Mouse (Mus musculus) CH12.LX (cell line): ENCODE measurements around the gene Timm22. TPM values are rescaled to one million over a fixed set of nuclear protein-coding genes. Genes with fewer than 3 reads are reported as not detected.

Source experiments
- DNase-seq: peaks from one replicate; pipeline ENCODE4 v3.0.0-alpha.2; 2013; ENCODE audit errors: extremely low read depth
- H3K27ac ChIP-seq: 2 replicates; pipeline ENCODE4 v1.5.1; 2012; ENCODE audit warnings: low read depth, mild to moderate bottlenecking, control low read depth, moderate library complexity; ENCODE audit not compliant: insufficient read depth
- H3K27me3 ChIP-seq: replicated peaks from 2 replicates; pipeline ENCODE3; 2012; ENCODE audit warnings: inconsistent platforms
- H3K36me3 ChIP-seq, 2 experiments: replicated peaks in 1 of 2; 2 replicates each; pipeline versions ENCODE3 to v1.6.1; 2012; ENCODE audit warnings: inconsistent platforms in 1 of 2, low read length in 1 of 2, mild to moderate bottlenecking in 1 of 2, mixed read lengths in 1 of 2, moderate library complexity in 1 of 2; ENCODE audit not compliant: control insufficient read depth in 1 of 2, insufficient read depth in 1 of 2
- H3K4me1 ChIP-seq, 2 experiments: 2 replicates each; pipeline ENCODE4 v1.6.1; 2012; ENCODE audit warnings: inconsistent platforms in 1 of 2, moderate library complexity in 1 of 2; ENCODE audit not compliant: insufficient read depth in 2 of 2, control insufficient read depth in 1 of 2
- H3K4me2 ChIP-seq: 2 replicates; pipeline ENCODE4 v1.6.1; 2012; ENCODE audit warnings: low read depth, mild to moderate bottlenecking, control low read depth; ENCODE audit not compliant: poor library complexity, insufficient read depth, severe bottlenecking
- H3K4me3 ChIP-seq, 3 experiments: fragments of 150-350 bp in 1 of 3; sonication (generic) in 1 of 3; replicated peaks in 1 of 3; 2 replicates each; pipeline versions ENCODE3 to v1.5.1; 2011 to 2012; ENCODE audit warnings: low read depth in 2 of 3, low read length in 2 of 3, mild to moderate bottlenecking in 2 of 3, moderate library complexity in 2 of 3, control low read depth in 1 of 3, improper control_type of control experiment in 1 of 3, inconsistent platforms in 1 of 3, mixed read lengths in 1 of 3; ENCODE audit not compliant: poor library complexity in 1 of 3
- H3K79me2 ChIP-seq: replicated peaks from 2 replicates; pipeline ENCODE4 v1.6.1; 2012; ENCODE audit warnings: mild to moderate bottlenecking, moderate library complexity; ENCODE audit not compliant: control insufficient read depth, poor library complexity, insufficient read depth, severe bottlenecking; ENCODE audit errors: extremely low read depth
- H3K9ac ChIP-seq: 2 replicates; pipeline ENCODE4 v1.6.1; 2012; ENCODE audit warnings: low read depth, mild to moderate bottlenecking, control low read depth, moderate library complexity; ENCODE audit not compliant: insufficient read depth
- H3K9me3 ChIP-seq: replicated peaks from 2 replicates; pipeline ENCODE3; 2012; ENCODE audit warnings: low read length, inconsistent platforms, mixed read lengths
- CTCF ChIP-seq, 2 experiments: IDR thresholded peaks in 1 of 2; conservative IDR thresholded peaks in 1 of 2; 2 replicates each; pipeline ENCODE4 v1.5.1; 2011 to 2012; ENCODE audit warnings: low read depth in 2 of 2, low read length in 2 of 2, improper control_type of control experiment in 1 of 2, inconsistent platforms in 1 of 2, mild to moderate bottlenecking in 1 of 2, moderate library complexity in 1 of 2
- EP300 ChIP-seq: IDR thresholded peaks from 2 replicates; pipeline ENCODE4 v1.6.1; 2011; ENCODE audit warnings: low read length, improper control_type of control experiment
- GABPA ChIP-seq: IDR thresholded peaks from 2 replicates; pipeline ENCODE4 v1.6.1; 2012; ENCODE audit warnings: low read depth, low read length, improper control_type of control experiment, inconsistent platforms; ENCODE audit not compliant: insufficient replicate concordance
- JUND ChIP-seq: conservative IDR thresholded peaks from 2 replicates; pipeline ENCODE4 v1.6.1; 2011; ENCODE audit warnings: low read depth, low read length, improper control_type of control experiment
- MYC ChIP-seq: IDR thresholded peaks from 2 replicates; pipeline ENCODE4 v1.6.1; 2011; ENCODE audit warnings: low read depth, mild to moderate bottlenecking, improper control_type of control experiment, low read length
- POLR2AphosphoS2 ChIP-seq: IDR thresholded peaks from 2 replicates; pipeline ENCODE4 v1.6.1; 2011; ENCODE audit warnings: low read depth, low read length, improper control_type of control experiment
- RCOR1 ChIP-seq: conservative IDR thresholded peaks from 2 replicates; pipeline ENCODE4 v1.6.1; 2012; ENCODE audit warnings: low read depth, mild to moderate bottlenecking, inconsistent platforms, low read length, improper control_type of control experiment
- USF1 ChIP-seq: IDR thresholded peaks from 2 replicates; pipeline ENCODE4 v1.6.1; 2014; ENCODE audit warnings: low read depth, mild to moderate bottlenecking, inconsistent platforms, low read length, improper control_type of control experiment
- ZNF384 ChIP-seq: IDR thresholded peaks from 2 replicates; pipeline ENCODE4 v1.6.1; 2012; ENCODE audit warnings: low read depth, low read length, improper control_type of control experiment, inconsistent platforms
- dilution Hi-C: fragments of 300-500 bp; cut with MboI; formaldehyde crosslinking; loops from 2 replicates; pipeline ENCODE4 v1.14.3; 2020; ENCODE audit warnings: low sequenced_read_pairs; ENCODE audit not compliant: extremely low pct_unique_long_range_greater_than_20kb, extremely low pct_ligation_motif_present
- in situ Hi-C: fragments of 300-500 bp; cut with MboI; formaldehyde crosslinking; loops from 3 replicates; pipeline ENCODE4 v1.14.3; 2019; ENCODE audit warnings: low sequenced_read_pairs, low pct_ligation_motif_present, low pct_unique_long_range_greater_than_20kb, mixed read lengths
- polyA plus RNA-seq: library from polyadenylated mRNA; unstranded; fragments of >175 nt; gene quantifications from 2 replicates; pipeline ENCODE4 v1.2.1, GENCODE M21; 2012; ENCODE audit warnings: low read depth; ENCODE audit not compliant: insufficient read length
- total RNA-seq, 2 experiments: library from RNA; depleted of rRNA; stranded (reverse); fragments of 300-350 nt in 1 of 2; fragments of >200 nt in 1 of 2; gene quantifications; 2 replicates each; pipeline ENCODE4 v1.2.3; 2012 to 2014

The Timm22 gene
- total and polyA plus RNA-seq, 3 experiments, result 44.6 to 81.4 (median 53.8) TPM

- no peak overlapping the region for H3K9ac ChIP-seq
Observed at GRCm38 (mm10) chr11:76388711-76389110, 18.0 kb upstream of the Timm22 start.

GRCm38 (mm10) chr11:76392532-76392931 lies 14.2 kb upstream of the Timm22 start:
- TF ChIP-seq USF1 (no peak), EP300 (no peak), ZNF384 (no peak), RCOR1 (no peak), MYC (no peak), CTCF (conservative IDR thresholded peaks at IDR 0.05 in 1 of 2, IDR thresholded peaks at IDR 0.05 in 1 of 2; ENCODE audit: low read depth in 2 of 2, low read length in 2 of 2) (no peak), JUND (no peak)
- TF ChIP-seq, all 38 proteins: peak for 0
- no peak for DNase-seq
- Histone ChIP-seq H3K36me3 (peaks cover 0 to 9% of the 10 kb centered on the region in 2 experiments), H3K79me2 (no peaks in the 10 kb centered on the region; the same call in 1 of the 2 replicates), H3K27me3 (no peaks in the 10 kb centered on the region), H3K9ac (no peak overlapping the region), H3K4me2 (no peak overlapping the region), H3K27ac (no peak overlapping the region), H3K4me1 (peaks cover 4 to 21% of the 10 kb centered on the region in 2 experiments; a peak in 2 of 4 replicates), H3K9me3 (peaks cover 2% of the 10 kb centered on the region), H3K4me3 (no peak overlapping the region)
- in situ Hi-C loops (loop anchor here (5.0 kb wide), 1 partner anchor 45 kb away; no protein-coding TSS in a partner anchor), dilution Hi-C loops (no loop called here)

More at GRCm38 (mm10) chr11:76388711-76389110, 18.0 kb upstream of the Timm22 start:
- no peaks in the 10 kb centered on the region for H3K79me2 ChIP-seq
- peaks cover 4 to 6% of the 10 kb centered on the region in 2 experiments; a peak in 2 of 4 replicates for H3K4me1 ChIP-seq
- no peak overlapping the region for H3K4me3 ChIP-seq
- peaks cover 2% of the 10 kb centered on the region for H3K9me3 ChIP-seq
- H3K36me3 ChIP-seq, result peaks cover 0 to 9% of the 10 kb centered on the region in 2 experiments
- TF ChIP-seq POLR2AphosphoS2, result no peak
- TF ChIP-seq JUND, result no peak
- no peak overlapping the region for H3K4me2 ChIP-seq
- in situ Hi-C loops, result no loop called here
- dilution Hi-C loops, result no loop called here
- H3K27ac ChIP-seq, result no peak overlapping the region
- no peak for DNase-seq
- no peaks in the 10 kb centered on the region for H3K27me3 ChIP-seq

- no peak for DNase-seq
- no peaks in the 10 kb centered on the region for H3K27me3 ChIP-seq
- dilution Hi-C loops, result no loop called here
- peaks cover 2% of the 10 kb centered on the region for H3K9me3 ChIP-seq
- H3K36me3 ChIP-seq, result peaks cover 0 to 9% of the 10 kb centered on the region in 2 experiments
- in situ Hi-C loops, result loop anchor here (5.0 kb wide), 1 partner anchor 46 kb away; no protein-coding TSS in a partner anchor
- H3K27ac ChIP-seq, result no peak overlapping the region
- no peak for TF ChIP-seq GABPA
- H3K4me3 ChIP-seq, result no peak overlapping the region
- no peak overlapping the region for H3K4me2 ChIP-seq
- H3K4me1 ChIP-seq, result peaks cover 4 to 26% of the 10 kb centered on the region in 2 experiments; a peak in 2 of 4 replicates
- H3K9ac ChIP-seq, result no peak overlapping the region
- H3K79me2 ChIP-seq, result no peaks in the 10 kb centered on the region; the same call in 1 of the 2 replicates
Observed at GRCm38 (mm10) chr11:76392996-76393395, 13.8 kb upstream of the Timm22 start.
